Mouse (Mus musculus) brain, embryonic 14.5 days (tissue): ENCODE measurements around the gene Nrxn1. TPM values are rescaled to one million over a fixed set of nuclear protein-coding genes. Genes with fewer than 3 reads are reported as not detected.
A peak's percentile ranks its signal among the peaks of the same experiment; 100 is the strongest.

Source experiments
- DNase-seq: peaks from one replicate; pipeline ENCODE4 v3.0.0-alpha.2; 2011; ENCODE audit warnings: low read depth
- CTCF ChIP-seq: fragments of 200-500 bp; IDR thresholded peaks from 2 replicates; pipeline ENCODE4 v1.5.1; 2012; ENCODE audit warnings: inconsistent platforms, mild to moderate bottlenecking, moderate library complexity, borderline replicate concordance; ENCODE audit not compliant: insufficient read depth, insufficient read length; ENCODE audit errors: extremely low read depth
- POLR2A ChIP-seq: fragments of 200-500 bp; IDR thresholded peaks from 2 replicates; pipeline ENCODE4 v1.6.1; 2012; ENCODE audit warnings: mild to moderate bottlenecking, inconsistent platforms, borderline replicate concordance; ENCODE audit not compliant: poor library complexity, insufficient read depth, insufficient read length, severe bottlenecking; ENCODE audit errors: extremely low read depth
- polyA plus RNA-seq: library from polyadenylated mRNA; depleted of rRNA; stranded (reverse); fragments of >200 nt; gene quantifications from 2 replicates; pipeline ENCODE4 v1.2.3, GENCODE M21; 2012

Gene Nrxn1
- polyA plus RNA-seq, 1 experiment = 123 TPM

- TF ChIP-seq CTCF = no peak
- TF ChIP-seq POLR2A = no peak
These were observed 710.1 kb downstream of the Nrxn1 start for GRCm38 (mm10) chr17:90382496-90383443.

GRCm38 (mm10) chr17:90376533-90376932 lies 716.3 kb downstream of the Nrxn1 start:
- peak; percentile 32 for DNase-seq
- no peak for TF ChIP-seq POLR2A
- no peak for TF ChIP-seq CTCF

More at GRCm38 (mm10) chr17:90382496-90383443, 710.1 kb downstream of the Nrxn1 start:
- no peak for DNase-seq

- no peak for DNase-seq
- TF ChIP-seq CTCF (no peak), POLR2A (no peak)
These were observed 730.7 kb downstream of the Nrxn1 start for GRCm38 (mm10) chr17:90362169-90362568.

- TF ChIP-seq CTCF = no peak
- no peak for TF ChIP-seq POLR2A
- peak; percentile 77 for DNase-seq
These were observed 743.3 kb downstream of the Nrxn1 start for GRCm38 (mm10) chr17:90349385-90350095.

GRCm38 (mm10) chr17:90346735-90347475 lies 746.0 kb downstream of the Nrxn1 start:
- TF ChIP-seq POLR2A = no peak
- no peak for TF ChIP-seq CTCF
- DNase-seq = peak; percentile 73

GRCm38 (mm10) chr17:90333445-90333844 lies 759.4 kb downstream of the Nrxn1 start:
- TF ChIP-seq POLR2A = no peak
- no peak for TF ChIP-seq CTCF
- no peak for DNase-seq

- DNase-seq = no peak
- TF ChIP-seq CTCF (no peak), POLR2A (no peak)
These were observed 769.2 kb downstream of the Nrxn1 start for GRCm38 (mm10) chr17:90323674-90324073.

- DNase-seq = no peak
- TF ChIP-seq CTCF (no peak), POLR2A (no peak)
These were observed 820.6 kb downstream of the Nrxn1 start for GRCm38 (mm10) chr17:90272225-90272624.

- no peak for TF ChIP-seq POLR2A
- TF ChIP-seq CTCF = no peak
- no peak for DNase-seq
These were observed 821.7 kb downstream of the Nrxn1 start for GRCm38 (mm10) chr17:90271165-90271564.

GRCm38 (mm10) chr17:90269143-90269542 lies 823.7 kb downstream of the Nrxn1 start:
- DNase-seq = no peak
- TF ChIP-seq POLR2A = no peak
- TF ChIP-seq CTCF = no peak

GRCm38 (mm10) chr17:90253451-90254131 lies 839.3 kb downstream of the Nrxn1 start:
- peak; percentile 20 for DNase-seq
- TF ChIP-seq CTCF = no peak
- no peak for TF ChIP-seq POLR2A

- peak; percentile 66 for DNase-seq
- TF ChIP-seq POLR2A = no peak
These were observed 840.7 kb downstream of the Nrxn1 start for GRCm38 (mm10) chr17:90252196-90252595.
